Mouse (Mus musculus) limb, embryonic 11.5 days (tissue): Measurements from ENCODE around the gene Socs2. TPM values are rescaled to one million over a fixed set of nuclear protein-coding genes. Genes with fewer than 3 reads are reported as not detected.

ENCODE experiments used
- ATAC-seq: fragments of 200-750 bp; cut with Nextera tagmentation; 2 replicates; pipeline ENCODE4 v1.8.0; 2017; ENCODE audit warnings: low read depth; ENCODE audit not compliant: insufficient number of reproducible peaks, low FRiP score, low TSS enrichment
- DNase-seq: peaks from one replicate; pipeline ENCODE4 v3.0.0-alpha.2; 2015; ENCODE audit warnings: low spot score
- H3K27ac ChIP-seq: fragments of 300-500 bp; sonication (generic); replicated peaks from 2 replicates; pipeline ENCODE4 v1.5.1; 2014; ENCODE audit warnings: low read depth, mild to moderate bottlenecking, low read length
- H3K27me3 ChIP-seq: fragments of 300-500 bp; sonication (generic); 2 replicates; pipeline ENCODE4 v1.6.1; 2014; ENCODE audit warnings: mild to moderate bottlenecking, low read length, mixed read lengths; ENCODE audit not compliant: control insufficient read depth, insufficient read depth
- H3K36me3 ChIP-seq: fragments of 300-500 bp; sonication (generic); 2 replicates; pipeline ENCODE4 v1.6.1; 2014; ENCODE audit warnings: mild to moderate bottlenecking, low read length, moderate library complexity, mixed read lengths; ENCODE audit not compliant: control insufficient read depth, insufficient read depth
- H3K4me1 ChIP-seq: fragments of 300-500 bp; sonication (generic); 2 replicates; pipeline ENCODE4 v1.6.1; 2014; ENCODE audit warnings: low read length, mixed read lengths; ENCODE audit not compliant: control insufficient read depth, insufficient read depth
- H3K4me2 ChIP-seq: fragments of 300-500 bp; sonication (generic); 2 replicates; pipeline ENCODE4 v1.6.1; 2014; ENCODE audit warnings: low read depth, mild to moderate bottlenecking, moderate library complexity; ENCODE audit not compliant: severe bottlenecking
- H3K4me3 ChIP-seq: fragments of 300-500 bp; sonication (generic); 2 replicates; pipeline ENCODE4 v1.5.1; 2014; ENCODE audit warnings: low read depth, low read length
- H3K9ac ChIP-seq: fragments of 300-500 bp; sonication (generic); 2 replicates; pipeline ENCODE4 v1.6.1; 2014; ENCODE audit warnings: mild to moderate bottlenecking, low read length
- H3K9me3 ChIP-seq: fragments of 300-500 bp; sonication (generic); 2 replicates; pipeline ENCODE4 v1.6.1; 2016; ENCODE audit warnings: low read length; ENCODE audit not compliant: control insufficient read depth
- WGBS: fragments of 180-500 bp; shearing (Covaris S2); extraction: QIAGEN DNeasy Blood & Tissue Kit; methylation state at CpG from one replicate; pipeline ENCODE4 v1.1.7; 2014; 5-methylcytosine and 5-hydroxymethylcytosine counted together
- polyA plus RNA-seq: library from polyadenylated mRNA; unstranded; fragments of >200 nt; fragmentation: Nextera tagmentation; extraction: Ambion mirVana; gene quantifications from 2 replicates; pipeline ENCODE4 v1.2.1, GENCODE M21; 2014

Socs2 gene
- polyA plus RNA-seq, 1 experiment from 2014 or later: 42.9 TPM

DNA sequence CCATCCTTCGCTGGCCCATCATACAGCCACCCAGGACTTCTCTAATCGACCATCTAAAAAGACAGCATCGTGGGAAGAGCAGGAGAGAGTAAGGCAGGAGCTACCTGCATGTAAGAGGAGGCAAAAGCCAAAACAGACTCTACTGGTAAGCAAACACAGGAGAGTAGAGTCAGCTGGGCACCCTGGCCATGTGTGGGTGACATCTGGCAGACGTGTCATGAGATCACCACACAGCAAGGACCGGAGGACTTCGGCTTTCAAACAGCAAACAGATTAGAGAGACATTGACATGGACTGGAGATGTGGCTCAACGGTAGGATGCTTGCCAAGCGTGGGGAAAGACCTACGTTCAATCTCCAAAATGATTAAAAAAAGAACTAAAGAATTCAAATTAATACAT, 8.5 kb downstream of the Socs2 start:
- peaks cover 3% of the 10 kb centered on the region; the same call in 1 of the 2 replicates for H3K27me3 ChIP-seq
- no peak overlapping the region for H3K4me2 ChIP-seq
- H3K27ac ChIP-seq: no peak overlapping the region
- WGBS: 59% methylated on average over 9 of the region's 9 CpGs
- ATAC-seq (no peak), DNase-seq (no peak)
- no peak overlapping the region for H3K4me3 ChIP-seq
- 0 out of 2 replicates have a peak, but pooled peaks cover 2% of the 10 kb centered on the region for H3K4me1 ChIP-seq
- no peaks in the 10 kb centered on the region for H3K9me3 ChIP-seq
- no peak overlapping the region for H3K9ac ChIP-seq
- no peaks in the 10 kb centered on the region for H3K36me3 ChIP-seq

- H3K27me3 ChIP-seq: peaks cover 3% of the 10 kb centered on the region; the same call in 1 of the 2 replicates
- no peak overlapping the region for H3K9ac ChIP-seq
- no peak overlapping the region for H3K4me3 ChIP-seq
- H3K27ac ChIP-seq: no peak overlapping the region
- no peak overlapping the region for H3K4me2 ChIP-seq
- WGBS: 38% methylated on average over 12 of the region's 12 CpGs
- no peaks in the 10 kb centered on the region for H3K9me3 ChIP-seq
- DNase-seq (no peak), ATAC-seq (no peak)
- H3K36me3 ChIP-seq: no peaks in the 10 kb centered on the region
- 0 out of 2 replicates have a peak, but pooled peaks cover 2% of the 10 kb centered on the region for H3K4me1 ChIP-seq
Measured at GRCm38 (mm10) chr10:95407541-95408160, 9.3 kb downstream of the Socs2 start.

DNA sequence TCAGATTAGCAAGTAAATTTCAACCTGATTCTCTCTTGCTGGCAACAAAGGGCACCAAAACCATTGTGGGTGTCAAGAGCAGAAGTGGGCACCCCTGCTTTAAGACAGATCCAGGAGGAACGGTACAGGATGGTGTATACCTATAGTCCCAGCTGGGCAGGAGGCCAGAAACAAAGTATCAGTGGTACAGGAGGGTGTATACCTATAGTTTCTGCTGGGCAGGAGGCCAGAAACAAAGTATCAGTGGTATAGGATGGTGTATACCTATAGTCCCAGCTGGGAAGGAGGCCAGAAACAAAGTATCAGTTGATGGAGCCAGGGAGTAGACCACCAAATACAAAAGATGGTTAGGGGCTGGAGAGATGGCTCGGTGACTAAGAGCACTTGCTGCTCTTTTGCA, 12.2 kb downstream of the Socs2 start:
- ATAC-seq (no peak), DNase-seq (no peak)
- no peak overlapping the region for H3K9ac ChIP-seq
- H3K4me2 ChIP-seq: no peak overlapping the region
- 86% methylated on average over 2 of the region's 2 CpGs for WGBS
- no peak overlapping the region for H3K4me3 ChIP-seq
- no peaks in the 10 kb centered on the region for H3K9me3 ChIP-seq
- peaks cover 3% of the 10 kb centered on the region; the same call in 1 of the 2 replicates for H3K27me3 ChIP-seq
- H3K36me3 ChIP-seq: no peaks in the 10 kb centered on the region
- no peak overlapping the region for H3K27ac ChIP-seq
- H3K4me1 ChIP-seq: 0 out of 2 replicates have a peak, but pooled peaks cover 2% of the 10 kb centered on the region

GRCm38 (mm10) chr10:95399689-95400354, 17.2 kb downstream of the Socs2 start:
- H3K9ac ChIP-seq: no peak overlapping the region
- 53% methylated on average over 13 of the region's 13 CpGs for WGBS
- DNase-seq (no peak), ATAC-seq (no peak)
- H3K4me1 ChIP-seq: peaks cover 5% of the 10 kb centered on the region; the same call in 1 of the 2 replicates
- H3K4me3 ChIP-seq: no peak overlapping the region
- H3K27ac ChIP-seq: no peak overlapping the region
- no peaks in the 10 kb centered on the region for H3K27me3 ChIP-seq
- no peak overlapping the region for H3K4me2 ChIP-seq
- H3K36me3 ChIP-seq: no peaks in the 10 kb centered on the region
- no peaks in the 10 kb centered on the region for H3K9me3 ChIP-seq

DNA sequence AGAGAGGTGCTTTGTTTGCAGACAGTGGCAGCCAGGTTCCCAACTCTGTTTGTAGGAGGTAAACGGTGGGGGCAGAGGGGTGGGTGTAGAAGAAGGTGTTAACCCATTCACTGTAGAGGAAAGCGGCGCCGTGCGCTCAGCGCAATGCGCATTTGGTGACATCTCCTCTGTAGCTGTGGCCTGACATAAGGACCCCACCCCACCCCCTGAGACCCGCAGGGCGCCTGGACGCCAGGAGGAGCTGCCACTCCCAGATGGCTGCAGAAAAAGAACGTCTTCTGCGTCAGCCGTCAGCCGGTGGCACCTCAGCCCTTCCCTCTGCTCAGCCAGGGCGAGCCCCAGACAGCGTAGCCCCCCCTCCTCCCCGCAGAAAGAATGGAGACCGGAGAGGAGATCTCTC, 18.5 kb downstream of the Socs2 start:
- peak overlapping the region; percentile 60 for H3K4me2 ChIP-seq
- H3K27me3 ChIP-seq: no peaks in the 10 kb centered on the region
- no peak overlapping the region for H3K27ac ChIP-seq
- H3K36me3 ChIP-seq: no peaks in the 10 kb centered on the region
- H3K4me3 ChIP-seq: peak overlapping the region; percentile 16
- peaks cover 8% of the 10 kb centered on the region; the same call in 1 of the 2 replicates for H3K4me1 ChIP-seq
- ATAC-seq (no peak), DNase-seq (no peak)
- no peaks in the 10 kb centered on the region for H3K9me3 ChIP-seq
- no peak overlapping the region for H3K9ac ChIP-seq
- WGBS: 2% methylated on average over 18 of the region's 18 CpGs

- Histone ChIP-seq H3K36me3 (no peaks in the 10 kb centered on the region), H3K4me1 (peaks cover 8% of the 10 kb centered on the region; the same call in 1 of the 2 replicates), H3K27ac (no peak overlapping the region), H3K4me2 (no peak overlapping the region), H3K9ac (no peak overlapping the region), H3K4me3 (no peak overlapping the region), H3K9me3 (no peaks in the 10 kb centered on the region), H3K27me3 (0 out of 2 replicates have a peak, but pooled peaks cover 2% of the 10 kb centered on the region)
- no peak for DNase-seq
- ATAC-seq: no peak
- 34% methylated on average over 7 of the region's 7 CpGs for WGBS
Measured at GRCm38 (mm10) chr10:95397191-95397835, 19.7 kb downstream of the Socs2 start.

- peaks cover 8% of the 10 kb centered on the region; the same call in 1 of the 2 replicates for H3K4me1 ChIP-seq
- no peaks in the 10 kb centered on the region for H3K9me3 ChIP-seq
- WGBS: 80% methylated on average over 8 of the region's 8 CpGs
- H3K27me3 ChIP-seq: 0 out of 2 replicates have a peak, but pooled peaks cover 2% of the 10 kb centered on the region
- H3K4me3 ChIP-seq: no peak overlapping the region
- no peak overlapping the region for H3K9ac ChIP-seq
- no peak for DNase-seq
- no peak for ATAC-seq
- no peak overlapping the region for H3K27ac ChIP-seq
- no peak overlapping the region for H3K4me2 ChIP-seq
- no peaks in the 10 kb centered on the region for H3K36me3 ChIP-seq
Measured at GRCm38 (mm10) chr10:95396356-95396755, 20.6 kb downstream of the Socs2 start.
